Mouse (Mus musculus) spleen, adult 18-20 months (tissue): ENCODE measurements around the gene Abca4.
"Not testable (repeated sequence)": the region's sequence is repeated elsewhere in the genome, so short reads cannot be mapped to it uniquely, and the experiment has no call there.

Source experiments
- DNase-seq, 2 experiments: peaks; one replicate each; pipeline ENCODE4 v3.0.0; 2022; ENCODE audit warnings: mixed read lengths in 2 of 2

Abca4 gene

DNA sequence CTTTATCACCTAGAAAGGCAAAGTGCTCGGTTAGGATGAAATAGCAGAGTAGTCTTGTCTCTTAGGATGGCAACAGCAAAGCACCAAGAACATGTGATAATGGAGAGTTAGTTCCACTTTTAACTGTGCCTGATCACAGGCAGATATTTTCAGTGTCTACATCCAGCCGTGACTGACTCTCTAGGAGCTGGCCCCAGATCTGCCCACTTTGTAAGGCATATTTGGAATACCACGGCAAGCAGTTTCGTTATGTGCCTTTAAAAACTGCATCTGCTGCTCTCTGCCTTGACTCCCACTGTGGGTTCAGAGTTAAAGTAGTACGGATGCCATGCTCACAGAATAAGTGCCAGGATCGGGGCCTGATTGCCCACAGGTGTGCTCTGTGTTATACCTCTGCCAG lies 182.7 kb downstream of the Abca4 start:
- DNase-seq: not testable (repeated sequence)
